In the genomic region with DNA sequence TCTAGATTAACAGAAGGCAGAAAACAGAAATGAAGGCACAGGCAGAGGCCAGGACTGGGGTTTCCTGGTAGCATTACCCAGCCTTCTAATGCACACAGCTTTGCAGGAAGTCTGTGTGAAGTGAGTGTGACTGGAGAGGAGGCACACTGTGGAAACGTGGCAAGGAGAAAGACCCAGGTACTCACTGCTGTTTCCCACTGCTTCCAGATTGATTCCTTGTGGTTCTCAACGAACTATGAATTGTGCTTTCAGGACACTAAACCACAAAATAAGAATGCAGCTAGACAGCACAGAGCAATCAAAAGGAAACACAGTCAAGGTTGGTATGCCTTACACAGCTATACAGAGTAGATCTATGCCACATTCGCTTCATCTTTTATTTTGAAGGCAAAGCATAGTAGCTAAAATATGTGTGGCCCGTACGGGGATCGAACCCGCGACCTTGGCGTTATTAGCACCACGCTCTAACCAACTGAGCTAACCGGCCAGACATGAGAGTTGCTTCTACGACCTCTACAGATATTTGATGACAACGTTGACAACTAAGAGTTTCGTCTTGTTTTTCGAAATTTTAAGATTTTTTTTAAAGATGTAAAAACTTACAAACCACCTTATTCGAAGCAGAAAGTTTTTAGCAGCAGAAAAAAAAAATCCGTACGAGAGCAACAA, we compare ENCODE assay signal across 8 mouse cellular contexts.
A peak's percentile ranks its signal among the peaks of the same experiment; 100 is the strongest.
DNase-seq lines count a peak whose midpoint lies in the region; ATAC-seq and TF ChIP-seq lines count a peak whose summit lies in the region.
"Not testable (repeated sequence)": the region's sequence is repeated elsewhere in the genome, so short reads cannot be mapped to it uniquely, and the experiment has no call there.

No protein-coding gene starts in this region.

- TF ChIP-seq POLR2A in bone marrow macrophage, adult 2 months (IDR thresholded peaks at IDR 0.05; ENCODE audit: borderline replicate concordance, low read depth, low read length); embryonic fibroblast, embryonic 13.5 days (IDR thresholded peaks at IDR 0.05; ENCODE audit: low read depth, low read length): not testable (repeated sequence)

- peak overlapping the region; percentile 63 for H3K4me2 ChIP-seq in heart, embryonic 15.5 days
- peak overlapping the region; percentile 53 for H3K4me2 ChIP-seq in kidney, embryonic 14.5 days (replicated peaks; ENCODE audit: low read depth, low read length)
- H3K4me2 ChIP-seq in midbrain, embryonic 11.5 days: peak overlapping the region; percentile 66; the same call in 1 of the 2 replicates

- peaks cover 68% of the 10 kb centered on the region for H3K27me3 ChIP-seq in heart, embryonic 15.5 days
- peaks cover 28% of the 10 kb centered on the region for H3K27me3 ChIP-seq in kidney, embryonic 14.5 days (ENCODE audit: control insufficient read depth, insufficient read depth, low read length)
- peaks cover 31% of the 10 kb centered on the region for H3K27me3 ChIP-seq in midbrain, embryonic 11.5 days (ENCODE audit: control insufficient read depth, insufficient read depth, low read length)

- not testable (repeated sequence) for H3K9me3 ChIP-seq in heart, embryonic 15.5 days (replicated peaks); kidney, embryonic 14.5 days (ENCODE audit: control insufficient read depth, low read length); midbrain, embryonic 11.5 days (ENCODE audit: control insufficient read depth, low read length)

- TF ChIP-seq CTCF in bone marrow macrophage, adult 2 months (IDR thresholded peaks at IDR 0.05; ENCODE audit: low read depth, low read length); embryonic fibroblast, embryonic 13.5 days (IDR thresholded peaks at IDR 0.05; ENCODE audit: borderline replicate concordance, insufficient read depth, low read length): not testable (repeated sequence)

- not testable (repeated sequence) for H3K9ac ChIP-seq in heart, embryonic 15.5 days; kidney, embryonic 14.5 days (ENCODE audit: low read depth, low read length); midbrain, embryonic 11.5 days (ENCODE audit: low read length)

- not testable (repeated sequence) for H3K27ac ChIP-seq in bone marrow macrophage, adult 2 months (ENCODE audit: insufficient read depth, low read depth, low read length); embryonic fibroblast, embryonic 13.5 days (ENCODE audit: insufficient read depth, low read length); heart, embryonic 15.5 days; kidney, embryonic 14.5 days (ENCODE audit: low read depth, low read length); midbrain, embryonic 11.5 days (ENCODE audit: low read depth, low read length)

- peaks cover 15% of the 10 kb centered on the region for H3K4me1 ChIP-seq in bone marrow macrophage, adult 2 months (ENCODE audit: control insufficient read depth, insufficient read depth, low read length)
- not testable (repeated sequence) for H3K4me1 ChIP-seq in embryonic fibroblast, embryonic 13.5 days (ENCODE audit: control insufficient read depth, insufficient read depth, low read length); kidney, embryonic 14.5 days (ENCODE audit: control insufficient read depth, insufficient read depth, low read length); midbrain, embryonic 11.5 days (ENCODE audit: control insufficient read depth, insufficient read depth, low read length)
- peaks cover 23% of the 10 kb centered on the region for H3K4me1 ChIP-seq in heart, embryonic 15.5 days (replicated peaks)

- peak overlapping the region; percentile 84 for H3K4me3 ChIP-seq in bone marrow macrophage, adult 2 months (ENCODE audit: insufficient read depth, low read length)
- H3K4me3 ChIP-seq in embryonic fibroblast, embryonic 13.5 days (ENCODE audit: insufficient read depth, low read length): peak overlapping the region; percentile 85
- H3K4me3 ChIP-seq in heart, embryonic 15.5 days: peak overlapping the region; percentile 36
- peak overlapping the region; percentile 43 for H3K4me3 ChIP-seq in kidney, embryonic 14.5 days (ENCODE audit: low read length)
- 0 out of 2 replicates have a peak overlapping the region, but pooled peaks have one; percentile 31 for H3K4me3 ChIP-seq in midbrain, embryonic 11.5 days (ENCODE audit: low read depth, low read length)

- not testable (repeated sequence) for H3K36me3 ChIP-seq in heart, embryonic 15.5 days; kidney, embryonic 14.5 days (ENCODE audit: control insufficient read depth, insufficient read depth, low read length); midbrain, embryonic 11.5 days (ENCODE audit: control insufficient read depth, insufficient read depth, low read length)

- peak; percentile 79 for DNase-seq in A20 (ENCODE audit: low read depth, low spot score)
- DNase-seq in liver: peak; percentile 75
- DNase-seq in midbrain, embryonic 11.5 days (ENCODE audit: low spot score, missing footprints): peak; percentile 93
- peak; percentile 62 to 69 for DNase-seq in right cerebral cortex, adult 2 months (ENCODE audit: low spot score in 2 of 2)

- 5% methylated on average over 18 of the region's 18 CpGs for WGBS in heart, embryonic 15.5 days
- WGBS in kidney, embryonic 14.5 days: 2% methylated on average over 18 of the region's 18 CpGs
- 2% methylated on average over 18 of the region's 18 CpGs for WGBS in midbrain, embryonic 11.5 days

- ATAC-seq in heart, embryonic 15.5 days (replicated peaks; ENCODE audit: insufficient number of reproducible peaks, insufficient read depth, low FRiP score, low read depth); midbrain, embryonic 11.5 days (ENCODE audit: low FRiP score): not testable (repeated sequence)
- ATAC-seq in kidney, embryonic 14.5 days (ENCODE audit: low FRiP score, low TSS enrichment): peak; percentile 73

Comparison
In these comparisons a context has a peak if more than half of its experiments do, and no peak if none do; other contexts are left out.
1. H3K4me3 ChIP-seq: peak in every context shown above with its lines; median percentile 85 in embryonic fibroblast, embryonic 13.5 days; 84 in bone marrow macrophage, adult 2 months; 43 in kidney, embryonic 14.5 days; 36 in heart, embryonic 15.5 days; 31 in midbrain, embryonic 11.5 days.